Mouse (Mus musculus): ENCODE results near the gene Wnk2. TPM values are rescaled to one million over a fixed set of nuclear protein-coding genes. Genes with fewer than 3 reads are reported as not detected.
"Not testable (repeated sequence)": the region's sequence is repeated elsewhere in the genome, so short reads cannot be mapped to it uniquely, and the experiment has no call there.

Gene Wnk2
- polyA plus RNA-seq, 1 experiment from 2014 or later: not detected

GRCm38 (mm10) chr13:49082151-49082879 is 65.5 kb downstream of the Wnk2 start:
- no peaks in the 10 kb centered on the region for H3K36me3 ChIP-seq (ENCODE audit: inconsistent target)
- 89% methylated on average over 14 of the region's 14 CpGs for WGBS (ENCODE audit: missing documents)
- H3K4me3 ChIP-seq (ENCODE audit: inconsistent target): no peak overlapping the region
- no peak overlapping the region for H3K27ac ChIP-seq
- no peaks in the 10 kb centered on the region for H3K79me2 ChIP-seq (ENCODE audit: inconsistent target)

GRCm38 (mm10) chr13:49076196-49076595 is 71.6 kb downstream of the Wnk2 start:
- Histone ChIP-seq H3K4me3 (ENCODE audit: inconsistent target) (no peak overlapping the region), H3K36me3 (ENCODE audit: inconsistent target) (no peaks in the 10 kb centered on the region), H3K27ac (no peak overlapping the region), H3K79me2 (ENCODE audit: inconsistent target) (no peaks in the 10 kb centered on the region)
- 89% methylated on average over 10 of the region's 11 CpGs for WGBS (ENCODE audit: missing documents)

GRCm38 (mm10) chr13:49075377-49075776 is 72.4 kb downstream of the Wnk2 start:
- 56% methylated on average over 3 of the region's 3 CpGs for WGBS (ENCODE audit: missing documents)
- Histone ChIP-seq H3K4me3 (ENCODE audit: inconsistent target) (no peak overlapping the region), H3K36me3 (ENCODE audit: inconsistent target) (no peaks in the 10 kb centered on the region), H3K79me2 (ENCODE audit: inconsistent target) (no peaks in the 10 kb centered on the region), H3K27ac (no peak overlapping the region)

- H3K4me3 ChIP-seq (ENCODE audit: inconsistent target): no peak overlapping the region
- no peak overlapping the region for H3K27ac ChIP-seq
- WGBS (ENCODE audit: missing documents): 80% methylated on average over 6 of the region's 6 CpGs
- H3K79me2 ChIP-seq (ENCODE audit: inconsistent target): no peaks in the 10 kb centered on the region
- H3K36me3 ChIP-seq (ENCODE audit: inconsistent target): no peaks in the 10 kb centered on the region
These were observed 74.5 kb downstream of the Wnk2 start for GRCm38 (mm10) chr13:49073295-49073694.

GRCm38 (mm10) chr13:49071861-49072260 is 76.0 kb downstream of the Wnk2 start:
- H3K4me3 ChIP-seq (ENCODE audit: inconsistent target): no peak overlapping the region

GRCm38 (mm10) chr13:49069979-49070378 is 77.8 kb downstream of the Wnk2 start:
- no peak overlapping the region for H3K27ac ChIP-seq

More at GRCm38 (mm10) chr13:49071861-49072260, 76.0 kb downstream of the Wnk2 start:
- Histone ChIP-seq H3K36me3 (ENCODE audit: inconsistent target) (no peaks in the 10 kb centered on the region), H3K27ac (no peak overlapping the region), H3K79me2 (ENCODE audit: inconsistent target) (no peaks in the 10 kb centered on the region)
- WGBS (ENCODE audit: missing documents): 94% methylated on average over 5 of the region's 5 CpGs

GRCm38 (mm10) chr13:49069393-49069792 is 78.4 kb downstream of the Wnk2 start:
- Histone ChIP-seq H3K79me2 (ENCODE audit: inconsistent target) (no peaks in the 10 kb centered on the region), H3K27ac (no peak overlapping the region), H3K36me3 (ENCODE audit: inconsistent target) (no peaks in the 10 kb centered on the region), H3K4me3 (ENCODE audit: inconsistent target) (no peak overlapping the region)
- 100% methylated on average over 4 of the region's 4 CpGs for WGBS (ENCODE audit: missing documents)

More at GRCm38 (mm10) chr13:49069979-49070378, 77.8 kb downstream of the Wnk2 start:
- no peak overlapping the region for H3K4me3 ChIP-seq (ENCODE audit: inconsistent target)
- no peaks in the 10 kb centered on the region for H3K79me2 ChIP-seq (ENCODE audit: inconsistent target)
- WGBS (ENCODE audit: missing documents): 44% methylated on average over 6 of the region's 6 CpGs
- no peaks in the 10 kb centered on the region for H3K36me3 ChIP-seq (ENCODE audit: inconsistent target)

- WGBS (ENCODE audit: missing documents): 95% methylated on average over 4 of the region's 5 CpGs
- no peaks in the 10 kb centered on the region for H3K79me2 ChIP-seq (ENCODE audit: inconsistent target)
- no peak overlapping the region for H3K27ac ChIP-seq
- no peaks in the 10 kb centered on the region for H3K36me3 ChIP-seq (ENCODE audit: inconsistent target)
- H3K4me3 ChIP-seq (ENCODE audit: inconsistent target): no peak overlapping the region
These were observed 83.6 kb downstream of the Wnk2 start for GRCm38 (mm10) chr13:49064257-49064656.

GRCm38 (mm10) chr13:49060456-49060855 is 87.4 kb downstream of the Wnk2 start:
- WGBS (ENCODE audit: missing documents): 95% methylated on average over 7 of the region's 7 CpGs
- H3K36me3 ChIP-seq (ENCODE audit: inconsistent target): no peaks in the 10 kb centered on the region
- H3K4me3 ChIP-seq (ENCODE audit: inconsistent target): no peak overlapping the region
- no peak overlapping the region for H3K27ac ChIP-seq
- H3K79me2 ChIP-seq (ENCODE audit: inconsistent target): no peaks in the 10 kb centered on the region

- no peaks in the 10 kb centered on the region for H3K36me3 ChIP-seq (ENCODE audit: inconsistent target)
- H3K79me2 ChIP-seq (ENCODE audit: inconsistent target): no peaks in the 10 kb centered on the region
- H3K4me3 ChIP-seq (ENCODE audit: inconsistent target): no peak overlapping the region
- WGBS (ENCODE audit: missing documents): 85% methylated on average over 4 of the region's 4 CpGs
- no peak overlapping the region for H3K27ac ChIP-seq
These were observed 89.3 kb downstream of the Wnk2 start for GRCm38 (mm10) chr13:49058528-49058927.

GRCm38 (mm10) chr13:49056304-49056703 is 91.5 kb downstream of the Wnk2 start:
- no peak overlapping the region for H3K4me3 ChIP-seq (ENCODE audit: inconsistent target)
- H3K79me2 ChIP-seq (ENCODE audit: inconsistent target): no peaks in the 10 kb centered on the region
- 93% methylated on average over 4 of the region's 4 CpGs for WGBS (ENCODE audit: missing documents)
- no peaks in the 10 kb centered on the region for H3K36me3 ChIP-seq (ENCODE audit: inconsistent target)
- H3K27ac ChIP-seq: no peak overlapping the region

- H3K36me3 ChIP-seq (ENCODE audit: inconsistent target); H3K27ac ChIP-seq; H3K79me2 ChIP-seq (ENCODE audit: inconsistent target); H3K4me3 ChIP-seq (ENCODE audit: inconsistent target): not testable (repeated sequence)
These were observed 93.1 kb downstream of the Wnk2 start for GRCm38 (mm10) chr13:49054753-49055152.

GRCm38 (mm10) chr13:49053333-49053732 is 94.5 kb downstream of the Wnk2 start:
- 81% methylated on average over 2 of the region's 2 CpGs for WGBS (ENCODE audit: missing documents)
- Histone ChIP-seq H3K4me3 (ENCODE audit: inconsistent target) (no peak overlapping the region), H3K79me2 (ENCODE audit: inconsistent target) (no peaks in the 10 kb centered on the region), H3K36me3 (ENCODE audit: inconsistent target) (no peaks in the 10 kb centered on the region), H3K27ac (no peak overlapping the region)

GRCm38 (mm10) chr13:49052512-49052911 is 95.3 kb downstream of the Wnk2 start:
- Histone ChIP-seq H3K27ac (no peak overlapping the region), H3K36me3 (ENCODE audit: inconsistent target) (no peaks in the 10 kb centered on the region), H3K4me3 (ENCODE audit: inconsistent target) (no peak overlapping the region), H3K79me2 (ENCODE audit: inconsistent target) (no peaks in the 10 kb centered on the region)
- WGBS (ENCODE audit: missing documents): 36% methylated on average over 9 of the region's 9 CpGs

- H3K79me2 ChIP-seq (ENCODE audit: inconsistent target): no peaks in the 10 kb centered on the region
- 93% methylated on average over 1 of the region's 1 CpGs for WGBS (ENCODE audit: missing documents)
These were observed 100.4 kb downstream of the Wnk2 start for GRCm38 (mm10) chr13:49047393-49047792.

GRCm38 (mm10) chr13:49044145-49044561 is 103.7 kb downstream of the Wnk2 start:
- H3K27ac ChIP-seq: no peak overlapping the region
- no peaks in the 10 kb centered on the region for H3K79me2 ChIP-seq (ENCODE audit: inconsistent target)
- no peaks in the 10 kb centered on the region for H3K36me3 ChIP-seq (ENCODE audit: inconsistent target)
- H3K4me3 ChIP-seq (ENCODE audit: inconsistent target): no peak overlapping the region
- 90% methylated on average over 10 of the region's 10 CpGs for WGBS (ENCODE audit: missing documents)

More at GRCm38 (mm10) chr13:49047393-49047792, 100.4 kb downstream of the Wnk2 start:
- no peaks in the 10 kb centered on the region for H3K36me3 ChIP-seq (ENCODE audit: inconsistent target)
- H3K27ac ChIP-seq: no peak overlapping the region
- no peak overlapping the region for H3K4me3 ChIP-seq (ENCODE audit: inconsistent target)

Data from macrophage (primary cell).